Mouse (Mus musculus) lung, postnatal 0 days (tissue): ENCODE results near the gene Hspe1. TPM values are rescaled to one million over a fixed set of nuclear protein-coding genes. Genes with fewer than 3 reads are reported as not detected.

ENCODE experiments used
- ATAC-seq: fragments of 200-750 bp; cut with Nextera tagmentation; 2 replicates; pipeline ENCODE4 v1.8.0; 2017; ENCODE audit warnings: moderate library complexity
- DNase-seq: peaks from one replicate; pipeline ENCODE4 v3.0.0-alpha.2; 2016; ENCODE audit warnings: low spot score
- H3K27ac ChIP-seq: fragments of 300-500 bp; sonication (generic); 2 replicates; pipeline ENCODE4 v1.5.1; 2014; ENCODE audit warnings: antibody characterized with exemption, mild to moderate bottlenecking, low read length, mixed read lengths
- H3K27me3 ChIP-seq: fragments of 300-500 bp; sonication (generic); replicated peaks from 2 replicates; pipeline ENCODE4 v1.6.1; 2014; ENCODE audit warnings: low read length, mixed read lengths; ENCODE audit not compliant: insufficient read depth
- H3K36me3 ChIP-seq: fragments of 300-500 bp; sonication (generic); 2 replicates; pipeline ENCODE4 v1.6.1; 2014; ENCODE audit warnings: low read length, mixed read lengths; ENCODE audit not compliant: insufficient read depth
- H3K4me1 ChIP-seq: fragments of 300-500 bp; sonication (generic); 2 replicates; pipeline ENCODE4 v1.6.1; 2014; ENCODE audit warnings: antibody characterized with exemption, low read depth, low read length, mixed read lengths; ENCODE audit not compliant: insufficient read depth
- H3K4me2 ChIP-seq: fragments of 300-500 bp; sonication (generic); replicated peaks from 2 replicates; pipeline ENCODE4 v1.6.1; 2014; ENCODE audit warnings: low read depth, mild to moderate bottlenecking, low read length, moderate library complexity, mixed read lengths
- H3K4me3 ChIP-seq: fragments of 300-500 bp; sonication (generic); 2 replicates; pipeline ENCODE4 v1.5.1; 2014; ENCODE audit warnings: low read depth, low read length
- H3K9ac ChIP-seq: fragments of 300-500 bp; sonication (generic); replicated peaks from 2 replicates; pipeline ENCODE4 v1.6.1; 2014; ENCODE audit warnings: low read depth, mild to moderate bottlenecking
- H3K9me3 ChIP-seq: fragments of 300-500 bp; sonication (generic); 2 replicates; pipeline ENCODE4 v1.6.1; 2016; ENCODE audit warnings: low read length, mixed read lengths
- CTCF ChIP-seq: IDR thresholded peaks from 2 replicates; pipeline ENCODE4 v1.5.1; 2016; ENCODE audit warnings: antibody characterized with exemption, mild to moderate bottlenecking
- EP300 ChIP-seq: IDR thresholded peaks from 2 replicates; pipeline ENCODE4 v1.6.1; 2016; ENCODE audit warnings: antibody characterized with exemption, mild to moderate bottlenecking, control low read depth
- WGBS: fragments of 180-500 bp; shearing (Covaris S2); extraction: QIAGEN DNeasy Blood & Tissue Kit; methylation state at CpG from one replicate; pipeline ENCODE4 v1.1.7; 2014; 5-methylcytosine and 5-hydroxymethylcytosine counted together
- polyA plus RNA-seq: library from polyadenylated mRNA; unstranded; fragments of >200 nt; fragmentation: Nextera tagmentation; extraction: Ambion mirVana; gene quantifications from 2 replicates; pipeline ENCODE4 v1.2.1, GENCODE M21; 2015

Hspe1 gene
- polyA plus RNA-seq, 1 experiment from 2014 or later, result 115 TPM

DNA sequence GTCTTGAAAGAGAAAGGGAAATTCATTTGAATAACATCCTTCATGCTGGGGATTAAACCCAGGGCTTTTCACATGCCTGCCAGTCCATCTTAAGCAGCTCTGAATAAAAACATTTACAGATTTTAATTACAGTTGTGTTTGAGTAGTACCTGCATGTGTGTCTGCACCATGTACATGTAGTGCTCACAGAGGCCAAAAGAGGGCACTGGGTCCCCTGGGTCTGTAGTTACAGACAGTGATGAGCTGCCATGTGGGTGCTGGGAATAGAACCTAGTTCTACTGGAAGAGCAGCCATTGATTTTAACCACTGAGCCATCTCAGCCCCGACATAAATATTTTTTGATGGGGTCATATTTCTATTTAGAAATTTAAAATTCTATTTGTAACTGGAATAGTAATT lies 47.9 kb downstream of the Hspe1 start:
- TF ChIP-seq CTCF (peak; percentile 7; the same call in 1 of the 2 replicates), EP300 (no peak)
- 0 out of 2 replicates have a peak, but pooled peaks cover 9% of the 10 kb centered on the region for H3K36me3 ChIP-seq
- H3K4me3 ChIP-seq, result no peak overlapping the region
- ATAC-seq (no peak), DNase-seq (no peak)
- H3K27ac ChIP-seq, result no peak overlapping the region
- no peak overlapping the region for H3K4me2 ChIP-seq
- H3K9ac ChIP-seq, result no peak overlapping the region
- H3K9me3 ChIP-seq, result no peaks in the 10 kb centered on the region
- H3K27me3 ChIP-seq, result no peaks in the 10 kb centered on the region
- peaks cover 11% of the 10 kb centered on the region; the same call in 1 of the 2 replicates for H3K4me1 ChIP-seq
- 94% methylated on average over 1 of the region's 1 CpGs for WGBS

Other genes starting within 250 kb of the Hspe1 start
- gene Ankrd44, start 161.7 kb upstream of the Hspe1 start, polyA plus RNA-seq, result 16.5 and 17.8 TPM in 2 replicates
- gene Sf3b1, start 60.7 kb upstream of the Hspe1 start, polyA plus RNA-seq, result 212 and 219 TPM in 2 replicates
- gene Coq10b, start 35.4 kb upstream of the Hspe1 start, polyA plus RNA-seq, result 32.9 and 34.3 TPM in 2 replicates
- gene Hspd1, start 111 bp downstream of the Hspe1 start, polyA plus RNA-seq, result 80.8 and 95.7 TPM in 2 replicates
- 109 and 114 TPM in 2 replicates for gene Mob4, start 43.1 kb downstream of the Hspe1 start, polyA plus RNA-seq
- gene Rftn2, start 138.7 kb downstream of the Hspe1 start, polyA plus RNA-seq, result 13.6 and 13.9 TPM in 2 replicates
- 1.3 and 1.4 TPM in 2 replicates for gene Mars2, start 149.0 kb downstream of the Hspe1 start, polyA plus RNA-seq